Mouse (Mus musculus): ENCODE data around the gene Psd4. TPM values are rescaled to one million over a fixed set of nuclear protein-coding genes. Genes with fewer than 3 reads are reported as not detected.

Psd4 gene
- polyA plus RNA-seq, 1 experiment = 0.53 TPM

GRCm38 (mm10) chr2:24417106-24417505 lies 49.7 kb downstream of the Psd4 start:
- DNase-seq (ENCODE audit: low read depth) = no peak
- TF ChIP-seq POLR2A (IDR thresholded peaks at IDR 0.05; ENCODE audit: borderline replicate concordance, extremely low read depth, insufficient read depth, insufficient read length, poor library complexity, severe bottlenecking) (no peak), CTCF (IDR thresholded peaks at IDR 0.05; ENCODE audit: borderline replicate concordance, extremely low read depth, insufficient read depth, insufficient read length) (no peak)

- no peak for DNase-seq (ENCODE audit: low read depth)
Measured at GRCm38 (mm10) chr2:24417564-24417963, 50.2 kb downstream of the Psd4 start.

GRCm38 (mm10) chr2:24421211-24421863 lies 54.0 kb downstream of the Psd4 start:
- TF ChIP-seq POLR2A (IDR thresholded peaks at IDR 0.05; ENCODE audit: borderline replicate concordance, extremely low read depth, insufficient read depth, insufficient read length, poor library complexity, severe bottlenecking) (no peak), CTCF (IDR thresholded peaks at IDR 0.05; ENCODE audit: borderline replicate concordance, extremely low read depth, insufficient read depth, insufficient read length) (no peak)
- DNase-seq (ENCODE audit: low read depth) = no peak

More at GRCm38 (mm10) chr2:24417564-24417963, 50.2 kb downstream of the Psd4 start:
- no peak for TF ChIP-seq CTCF (IDR thresholded peaks at IDR 0.05; ENCODE audit: borderline replicate concordance, extremely low read depth, insufficient read depth, insufficient read length)
- TF ChIP-seq POLR2A (IDR thresholded peaks at IDR 0.05; ENCODE audit: borderline replicate concordance, extremely low read depth, insufficient read depth, insufficient read length, poor library complexity, severe bottlenecking) = no peak

GRCm38 (mm10) chr2:24422815-24423214 lies 55.4 kb downstream of the Psd4 start:
- TF ChIP-seq CTCF (IDR thresholded peaks at IDR 0.05; ENCODE audit: borderline replicate concordance, extremely low read depth, insufficient read depth, insufficient read length) (no peak), POLR2A (IDR thresholded peaks at IDR 0.05; ENCODE audit: borderline replicate concordance, extremely low read depth, insufficient read depth, insufficient read length, poor library complexity, severe bottlenecking) (no peak)

GRCm38 (mm10) chr2:24425630-24426029 lies 58.2 kb downstream of the Psd4 start:
- TF ChIP-seq POLR2A (IDR thresholded peaks at IDR 0.05; ENCODE audit: borderline replicate concordance, extremely low read depth, insufficient read depth, insufficient read length, poor library complexity, severe bottlenecking) (no peak), CTCF (IDR thresholded peaks at IDR 0.05; ENCODE audit: borderline replicate concordance, extremely low read depth, insufficient read depth, insufficient read length) (no peak)
- no peak for DNase-seq (ENCODE audit: low read depth)

More at GRCm38 (mm10) chr2:24422815-24423214, 55.4 kb downstream of the Psd4 start:
- no peak for DNase-seq (ENCODE audit: low read depth)

- TF ChIP-seq CTCF (IDR thresholded peaks at IDR 0.05; ENCODE audit: borderline replicate concordance, extremely low read depth, insufficient read depth, insufficient read length) (no peak), POLR2A (IDR thresholded peaks at IDR 0.05; ENCODE audit: borderline replicate concordance, extremely low read depth, insufficient read depth, insufficient read length, poor library complexity, severe bottlenecking) (no peak)
- peak; percentile 85 for DNase-seq (ENCODE audit: low read depth)
Measured at GRCm38 (mm10) chr2:24427866-24428675, 60.7 kb downstream of the Psd4 start.

- TF ChIP-seq POLR2A (IDR thresholded peaks at IDR 0.05; ENCODE audit: borderline replicate concordance, extremely low read depth, insufficient read depth, insufficient read length, poor library complexity, severe bottlenecking) (no peak), CTCF (IDR thresholded peaks at IDR 0.05; ENCODE audit: borderline replicate concordance, extremely low read depth, insufficient read depth, insufficient read length) (no peak)
- no peak for DNase-seq (ENCODE audit: low read depth)
Measured at GRCm38 (mm10) chr2:24429806-24430205, 62.4 kb downstream of the Psd4 start.

GRCm38 (mm10) chr2:24434670-24435069 lies 67.3 kb downstream of the Psd4 start:
- no peak for DNase-seq (ENCODE audit: low read depth)
- TF ChIP-seq CTCF (IDR thresholded peaks at IDR 0.05; ENCODE audit: borderline replicate concordance, extremely low read depth, insufficient read depth, insufficient read length) (no peak), POLR2A (IDR thresholded peaks at IDR 0.05; ENCODE audit: borderline replicate concordance, extremely low read depth, insufficient read depth, insufficient read length, poor library complexity, severe bottlenecking) (no peak)

GRCm38 (mm10) chr2:24435699-24436098 lies 68.3 kb downstream of the Psd4 start:
- DNase-seq (ENCODE audit: low read depth) = no peak
- no peak for TF ChIP-seq CTCF (IDR thresholded peaks at IDR 0.05; ENCODE audit: borderline replicate concordance, extremely low read depth, insufficient read depth, insufficient read length)
- no peak for TF ChIP-seq POLR2A (IDR thresholded peaks at IDR 0.05; ENCODE audit: borderline replicate concordance, extremely low read depth, insufficient read depth, insufficient read length, poor library complexity, severe bottlenecking)

- no peak for TF ChIP-seq POLR2A (IDR thresholded peaks at IDR 0.05; ENCODE audit: borderline replicate concordance, extremely low read depth, insufficient read depth, insufficient read length, poor library complexity, severe bottlenecking)
- TF ChIP-seq CTCF (IDR thresholded peaks at IDR 0.05; ENCODE audit: borderline replicate concordance, extremely low read depth, insufficient read depth, insufficient read length) = no peak
- no peak for DNase-seq (ENCODE audit: low read depth)
Measured at GRCm38 (mm10) chr2:24440056-24440455, 72.7 kb downstream of the Psd4 start.

GRCm38 (mm10) chr2:24441899-24442298 lies 74.5 kb downstream of the Psd4 start:
- DNase-seq (ENCODE audit: low read depth) = peak; percentile 78
- no peak for TF ChIP-seq POLR2A (IDR thresholded peaks at IDR 0.05; ENCODE audit: borderline replicate concordance, extremely low read depth, insufficient read depth, insufficient read length, poor library complexity, severe bottlenecking)

Measured in brain, embryonic 14.5 days (tissue).